In genomic region chr4:155571442-155571841, GRCm38 (mm10) we compare ENCODE assay signal across 17 mouse cellular contexts. TPM values are rescaled to one million over a fixed set of nuclear protein-coding genes. Genes with fewer than 3 reads are reported as not detected.
DNase-seq lines count a peak whose midpoint lies in the region; ATAC-seq lines count a peak whose summit lies in the region.
"Had no signal": no experiment of that assay in that cellular context is flagged by ENCODE, and none has a peak within 500 bp of the region (broad histone marks: within the 10 kb centered on the region; RNA-seq: fewer than 3 reads in every experiment).

No protein-coding gene starts in this region.

- H3K9me3 ChIP-seq in liver, embryonic 16.5 days (replicated peaks; ENCODE audit: control insufficient read depth, low read length): no peaks in the 10 kb centered on the region
- H3K9me3 ChIP-seq: embryonic facial prominence, embryonic 10.5 days; forebrain, embryonic 10.5 days; midbrain, embryonic 12.5 days; neural tube, embryonic 13.5 days had no signal

- peak; percentile 57 for ATAC-seq in activated CD4-positive, CD25-positive, alpha-beta regulatory T cell, adult 4 months
- no peak for ATAC-seq in liver, embryonic 16.5 days (ENCODE audit: low read depth)

- H3K36me3 ChIP-seq in liver, embryonic 16.5 days (ENCODE audit: control insufficient read depth, insufficient read depth): no peaks in the 10 kb centered on the region

- WGBS in liver, embryonic 16.5 days (ENCODE audit: insufficient replicate concordance): 41% methylated on average over 2 of the region's 2 CpGs

- peak overlapping the region; percentile 52 for H3K27ac ChIP-seq in liver, embryonic 16.5 days (ENCODE audit: low read length)
- H3K27ac ChIP-seq: embryonic facial prominence, embryonic 10.5 days; forebrain, embryonic 10.5 days; midbrain, embryonic 12.5 days; neural tube, embryonic 13.5 days had no signal

- no peak overlapping the region for H3K4me2 ChIP-seq in liver, embryonic 16.5 days (ENCODE audit: low read depth, low read length)
- H3K4me2 ChIP-seq: midbrain, embryonic 12.5 days; neural tube, embryonic 13.5 days had no signal

- DNase-seq in lung, postnatal 36 days: peak; percentile 56
- no peak for DNase-seq in lung, postnatal 4 days
- DNase-seq in kidney, adult 9 months: no peak
- DNase-seq in adrenal gland, postnatal 10 days: no peak
- no peak for DNase-seq in cerebellum, adult 8-10 months
- DNase-seq in layer of hippocampus, adult 9-10 months (ENCODE audit: low spot score): no peak
- DNase-seq: adrenal gland, postnatal 25 days; cerebellum, adult 11-12 months; kidney, adult 11 months; lung, adult 18-20 months; thymus, postnatal 36 days had no signal

- no peak overlapping the region for H3K4me3 ChIP-seq in liver, embryonic 16.5 days (ENCODE audit: low read depth, low read length)
- H3K4me3 ChIP-seq: embryonic facial prominence, embryonic 10.5 days; forebrain, embryonic 10.5 days; midbrain, embryonic 12.5 days; neural tube, embryonic 13.5 days had no signal

- H3K4me1 ChIP-seq in liver, embryonic 16.5 days (ENCODE audit: control insufficient read depth, low read depth, low read length): peaks cover 17% of the 10 kb centered on the region

- H3K27me3 ChIP-seq in liver, embryonic 16.5 days (ENCODE audit: control insufficient read depth, insufficient read depth, low read depth, low read length): no peaks in the 10 kb centered on the region
- H3K27me3 ChIP-seq: midbrain, embryonic 12.5 days; neural tube, embryonic 13.5 days had no signal

- H3K9ac ChIP-seq in liver, embryonic 16.5 days (ENCODE audit: low read depth, low read length): no peak overlapping the region
- H3K9ac ChIP-seq: midbrain, embryonic 12.5 days; neural tube, embryonic 13.5 days had no signal

RNA-seq across cellular contexts. Expression of gene Nadk, which starts 9.3 kb away (rescaled TPM):
- polyA plus RNA-seq in activated CD4-positive, CD25-positive, alpha-beta regulatory T cell, adult 4 months (2017; shearing (Covaris generic)): 10 to 100 TPM; 42.7 to 49.1 TPM
- 42.9 and 45.3 TPM in 2 replicates for polyA plus RNA-seq in liver, embryonic 16.5 days (2015; fragmentation: Nextera tagmentation; extraction: Ambion mirVana)
- total RNA-seq in adrenal gland, postnatal 10 days (2021): 100 to 1,000 TPM; 181 to 185 TPM

RNA-seq across cellular contexts. Expression of gene Slc35e2, which starts 29.8 kb away (rescaled TPM):
- 1 to 10 TPM; 6.2 to 8.3 TPM for polyA plus RNA-seq in activated CD4-positive, CD25-positive, alpha-beta regulatory T cell, adult 4 months (2017; shearing (Covaris generic))
- polyA plus RNA-seq in liver, embryonic 16.5 days (2015; fragmentation: Nextera tagmentation; extraction: Ambion mirVana): 5.6 and 6.4 TPM in 2 replicates
- 10 to 100 TPM; 25.2 to 26.7 TPM for total RNA-seq in adrenal gland, postnatal 10 days (2021)

RNA-seq across cellular contexts. Expression of gene Cdk11b, which starts 53.2 kb away (rescaled TPM):
- 10 to 100 TPM; 74.7 to 99.8 TPM for polyA plus RNA-seq in activated CD4-positive, CD25-positive, alpha-beta regulatory T cell, adult 4 months (2017; shearing (Covaris generic))
- polyA plus RNA-seq in liver, embryonic 16.5 days (2015; fragmentation: Nextera tagmentation; extraction: Ambion mirVana): 19.4 and 20.3 TPM in 2 replicates
- 10 to 100 TPM; 34.6 to 38.3 TPM for total RNA-seq in adrenal gland, postnatal 10 days (2021)
